Mouse (Mus musculus) adipose tissue, adult 10 weeks (tissue): ENCODE results near the gene Wfdc8. TPM values are rescaled to one million over a fixed set of nuclear protein-coding genes. Genes with fewer than 3 reads are reported as not detected.

Experiments
- polyA plus RNA-seq: library from polyadenylated mRNA; stranded (reverse); fragments of 350-450 nt; fragmentation: Illumina TruSeq; extraction: RNeasy Lipid Tissue Mini Kit (QIAGEN cat#74804); gene quantifications from one replicate; pipeline ENCODE4 v1.2.3, GENCODE M21; 2014; ENCODE audit warnings: low read depth, low replicate concordance

Gene Wfdc8
- polyA plus RNA-seq = 244 TPM

DNA sequence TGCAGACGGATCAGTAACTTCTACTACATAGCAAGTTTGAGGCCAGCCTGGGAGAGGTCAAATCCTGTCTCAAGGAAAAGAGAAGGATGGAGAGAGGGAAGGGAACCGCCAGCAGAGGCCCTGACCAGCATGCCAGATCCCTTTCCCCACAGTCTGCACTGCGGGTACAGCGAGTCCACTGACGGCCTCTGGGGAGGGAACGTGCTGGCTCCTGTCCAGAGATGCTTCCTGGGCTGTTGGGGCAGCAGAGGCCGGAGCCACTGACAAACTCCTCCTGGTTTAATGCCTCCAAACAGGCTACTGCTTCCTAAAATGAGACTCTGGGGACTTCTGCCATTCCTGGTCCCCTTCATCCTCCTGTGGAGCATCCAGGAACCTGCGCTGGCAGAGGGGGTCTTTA is at the start of gene Wfdc8, which contains the start of gene Wfdc6b:
TSS of gene Wfdc8 (minus strand) at position 156 of the 400 bp plus-strand sequence.
TSS of gene Wfdc6b (plus strand) at position 52 of the 400 bp plus-strand sequence.

DNA sequence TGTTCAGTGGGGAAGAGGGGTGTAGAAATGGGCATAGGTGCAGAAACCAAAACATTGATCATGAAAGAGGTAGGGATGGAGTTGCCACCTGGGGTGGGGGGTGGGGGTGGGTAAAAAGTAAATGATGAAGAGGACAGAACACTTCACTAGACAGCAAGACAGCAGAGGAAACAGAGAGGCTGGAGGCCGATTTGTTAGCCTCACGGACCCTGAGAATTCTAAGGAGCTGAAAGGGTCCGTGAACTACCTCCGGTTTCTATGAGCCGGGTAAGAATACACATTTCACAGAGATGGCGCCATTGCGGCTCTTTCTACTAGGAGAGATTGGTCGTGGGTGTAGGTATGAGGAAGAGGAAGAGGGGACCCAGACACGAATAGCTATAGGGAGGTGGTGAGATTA is 43.1 kb upstream of the Wfdc8 start, which contains the start of gene Wfdc9:
TSS of gene Wfdc9 (minus strand) at position 101 of the 400 bp plus-strand sequence.

DNA sequence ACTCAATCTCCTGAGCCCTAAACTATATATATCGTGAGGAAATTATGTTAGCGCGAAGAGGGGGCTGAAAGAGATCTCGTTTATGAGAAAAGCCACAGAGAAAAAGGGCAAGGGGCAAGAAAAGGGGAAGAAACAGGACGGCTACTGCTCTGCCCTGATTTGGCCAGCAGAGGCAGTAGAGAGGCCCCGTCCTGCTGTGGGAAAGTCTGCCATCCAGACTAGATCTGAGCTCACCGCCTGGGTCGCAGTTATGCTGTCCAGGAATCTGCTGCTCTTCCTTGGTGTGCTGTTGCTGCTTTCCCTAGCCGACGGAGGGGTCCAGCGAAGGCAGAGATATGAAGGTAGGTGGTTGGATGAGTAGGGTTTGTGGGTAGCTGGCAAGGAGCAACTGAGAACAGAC is 42.4 kb upstream of the Wfdc8 start, which contains the start of gene Wfdc10:
TSS of gene Wfdc10 (plus strand) at position 189 of the 400 bp plus-strand sequence.

DNA sequence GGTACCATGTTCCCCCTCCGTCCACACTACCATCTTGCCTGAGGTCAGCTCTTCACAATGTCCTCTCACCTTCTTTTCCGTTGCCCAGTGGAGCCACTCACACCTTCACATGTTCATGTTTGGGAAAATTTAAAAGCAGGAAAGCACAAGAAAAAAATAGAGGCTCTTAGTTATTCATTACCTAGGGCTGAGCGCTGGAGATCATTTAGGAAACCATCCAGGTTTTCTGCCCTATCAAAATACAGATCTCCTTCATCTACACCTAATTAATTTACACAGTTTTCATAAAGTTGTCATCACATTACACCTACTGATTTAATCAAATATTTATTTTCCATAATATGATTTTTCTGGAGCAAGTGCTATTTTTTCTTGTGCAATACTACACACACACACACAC is 25.3 kb upstream of the Wfdc8 start, which contains the start of gene Wfdc16:
TSS of gene Wfdc16 (minus strand) at position 101 of the 400 bp plus-strand sequence.

DNA sequence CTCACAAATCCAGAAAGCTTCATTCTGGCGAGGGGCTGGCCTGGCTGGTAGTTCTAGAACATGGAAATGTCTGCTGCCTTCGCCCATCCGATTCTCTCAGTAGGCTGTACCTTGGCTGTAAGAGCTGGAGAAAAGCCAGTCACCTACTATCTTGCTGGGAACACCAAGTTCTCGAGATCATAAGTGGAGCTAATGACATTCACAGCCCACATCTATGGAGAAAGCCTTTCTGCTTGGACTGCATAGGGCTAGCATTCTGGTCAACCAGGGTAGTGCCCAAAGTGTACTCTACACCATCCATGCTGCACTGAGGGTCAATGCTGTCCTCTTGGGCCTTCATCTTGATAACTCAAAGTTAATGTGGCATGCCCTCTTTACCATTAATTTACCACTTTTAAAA is 19.9 kb downstream of the Wfdc8 start, which contains the start of gene Eppin:
TSS of gene Eppin (minus strand) at position 101 of the 400 bp plus-strand sequence.

DNA sequence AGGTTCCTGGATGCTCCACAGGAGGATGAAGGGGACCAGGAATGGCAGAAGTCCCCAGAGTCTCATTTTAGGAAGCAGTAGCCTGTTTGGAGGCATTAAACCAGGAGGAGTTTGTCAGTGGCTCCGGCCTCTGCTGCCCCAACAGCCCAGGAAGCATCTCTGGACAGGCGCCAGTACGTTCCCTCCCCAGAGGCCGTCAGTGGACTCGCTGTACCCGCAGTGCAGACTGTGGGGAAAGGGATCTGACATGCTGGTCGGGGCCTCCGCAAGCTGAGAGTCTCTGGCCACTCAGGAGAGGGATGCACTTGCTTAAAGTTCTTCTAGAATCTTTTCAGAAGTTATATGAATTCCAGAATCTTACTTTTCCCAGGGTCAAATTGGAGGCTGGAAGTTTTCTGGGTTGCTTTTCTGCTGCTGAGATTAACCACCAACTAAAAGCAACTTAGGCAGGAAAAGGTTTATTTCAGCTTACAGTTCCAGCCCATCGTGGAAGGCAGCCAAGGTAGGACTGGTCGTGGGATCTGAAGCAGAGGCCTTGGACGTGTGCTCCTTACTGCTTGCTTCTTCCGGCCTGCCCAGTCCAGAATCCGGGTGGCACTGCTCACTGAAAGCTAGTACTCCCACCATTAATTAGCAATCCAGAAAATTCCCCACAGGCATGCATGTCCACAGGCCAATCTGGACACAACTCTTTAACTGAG is 28.3 kb downstream of the Wfdc8 start, which contains the start of gene Wfdc6a:
TSS of gene Wfdc6a (minus strand) at position 423 of the 701 bp plus-strand sequence.

DNA sequence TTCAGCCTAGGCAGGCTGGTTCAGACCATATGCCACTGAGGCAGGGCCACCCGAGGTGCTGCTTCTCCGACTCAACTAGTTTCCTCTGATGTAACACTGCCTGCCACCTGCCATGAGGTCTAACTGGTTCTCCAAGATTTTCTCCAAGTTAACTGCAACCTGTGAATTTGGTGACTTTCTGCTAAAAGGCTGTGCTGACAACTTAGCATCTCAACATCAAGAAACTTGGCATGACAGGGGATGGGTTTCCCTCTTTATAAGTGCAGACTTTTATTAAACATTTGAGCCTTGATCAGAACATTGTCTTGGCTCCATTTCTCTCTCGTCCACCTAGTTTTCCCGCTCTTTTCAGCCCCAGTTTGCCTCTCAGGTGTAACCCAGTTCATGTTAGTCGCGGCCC is 40.1 kb downstream of the Wfdc8 start, which contains the start of gene Spint3:
TSS of gene Spint3 (minus strand) at position 101 of the 400 bp plus-strand sequence.

DNA sequence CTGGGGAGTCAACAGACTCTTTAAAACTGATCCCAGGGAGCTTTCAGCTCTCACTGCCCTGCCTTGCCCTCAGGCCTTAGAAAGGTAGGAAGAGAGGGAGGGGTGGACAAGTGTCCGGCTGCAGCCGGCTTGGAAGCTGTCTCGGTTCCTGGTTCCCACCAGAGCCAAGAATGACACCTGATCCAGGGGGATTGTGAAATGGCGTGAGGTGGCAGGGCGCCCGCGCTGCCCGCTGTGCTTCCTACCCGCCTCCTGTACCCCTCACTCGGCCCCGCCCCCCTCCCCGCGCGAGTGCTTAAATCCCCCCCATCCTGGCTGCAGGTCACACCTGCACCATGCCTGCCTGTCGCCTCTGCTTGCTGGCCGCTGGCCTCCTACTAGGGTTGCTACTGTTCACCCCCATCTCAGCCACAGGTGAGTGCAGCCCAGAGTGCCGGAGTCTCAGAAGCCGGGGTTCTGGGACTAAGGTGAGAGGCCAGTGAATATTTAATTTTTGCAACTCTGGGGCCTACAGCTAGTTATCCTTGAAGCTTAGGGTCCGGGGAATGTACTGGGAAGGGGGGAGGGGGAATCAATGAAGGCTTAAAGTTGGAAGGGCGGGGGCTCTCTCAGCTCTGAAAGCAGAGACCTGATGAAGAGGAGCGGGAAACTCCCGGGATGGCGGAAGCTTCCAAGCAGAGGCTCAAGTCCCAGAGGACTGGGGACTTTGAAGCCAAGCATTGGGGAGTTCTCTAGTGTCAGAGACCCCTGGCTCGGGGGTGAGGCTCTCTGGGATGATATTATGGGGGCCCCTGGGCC is 50.8 kb downstream of the Wfdc8 start, which contains the start of gene Wfdc2:
TSS of gene Wfdc2 (plus strand) at position 23 of the 798 bp plus-strand sequence.

Other genes starting within 250 kb of the Wfdc8 start
- 110 TPM for gene Slpi, start 224.5 kb downstream of the Wfdc8 start, polyA plus RNA-seq
- not detected for gene Rbpjl, start 210.5 kb downstream of the Wfdc8 start, polyA plus RNA-seq
- 1.1 TPM for gene Matn4, start 208.5 kb downstream of the Wfdc8 start, polyA plus RNA-seq
- gene Sdc4, start 169.7 kb downstream of the Wfdc8 start, polyA plus RNA-seq = 26.4 TPM
- 31.9 TPM for gene Sys1, start 156.7 kb downstream of the Wfdc8 start, polyA plus RNA-seq
- not detected for gene Gm20458, start 152.7 kb downstream of the Wfdc8 start, polyA plus RNA-seq
- gene Trp53tg5, start 139.9 kb downstream of the Wfdc8 start, polyA plus RNA-seq = 2.1 TPM
- gene Dbndd2, start 127.5 kb downstream of the Wfdc8 start, polyA plus RNA-seq = 18.9 TPM
- 74.8 TPM for gene Pigt, start 116.1 kb downstream of the Wfdc8 start, polyA plus RNA-seq
- gene Wfdc2, start 51.2 kb downstream of the Wfdc8 start, polyA plus RNA-seq = 15.2 TPM
- 240 TPM for gene Spint3, start 40.2 kb downstream of the Wfdc8 start, polyA plus RNA-seq
- 118 TPM for gene Wfdc6a, start 28.2 kb downstream of the Wfdc8 start, polyA plus RNA-seq
- 285 TPM for gene Eppin, start 20.0 kb downstream of the Wfdc8 start, polyA plus RNA-seq
- gene Wfdc6b, start 104 bp downstream of the Wfdc8 start, polyA plus RNA-seq = 215 TPM
- 298 TPM for gene Wfdc16, start 25.2 kb upstream of the Wfdc8 start, polyA plus RNA-seq
- 2,863 TPM for gene Wfdc10, start 42.4 kb upstream of the Wfdc8 start, polyA plus RNA-seq
- gene Wfdc9, start 43.0 kb upstream of the Wfdc8 start, polyA plus RNA-seq = 297 TPM
- gene Wfdc11, start 60.5 kb upstream of the Wfdc8 start, polyA plus RNA-seq = 41.2 TPM
- gene Wfdc13, start 71.5 kb upstream of the Wfdc8 start, polyA plus RNA-seq = 775 TPM
- gene Spint4, start 84.9 kb upstream of the Wfdc8 start, polyA plus RNA-seq = 1,086 TPM
- 379 TPM for gene Spint5, start 101.7 kb upstream of the Wfdc8 start, polyA plus RNA-seq
- 12.2 TPM for gene Wfdc3, start 132.3 kb upstream of the Wfdc8 start, polyA plus RNA-seq
- gene Dnttip1, start 132.4 kb upstream of the Wfdc8 start, polyA plus RNA-seq = 26.0 TPM
- gene Ube2c, start 156.3 kb upstream of the Wfdc8 start, polyA plus RNA-seq = 5.0 TPM
- 1.0 TPM for gene Tnnc2, start 166.3 kb upstream of the Wfdc8 start, polyA plus RNA-seq
- 18.3 TPM for gene Snx21, start 172.2 kb upstream of the Wfdc8 start, polyA plus RNA-seq
- gene Acot8, start 191.3 kb upstream of the Wfdc8 start, polyA plus RNA-seq = 19.6 TPM
- 4.2 TPM for gene Zswim3, start 191.5 kb upstream of the Wfdc8 start, polyA plus RNA-seq
- gene Zswim1, start 209.1 kb upstream of the Wfdc8 start, polyA plus RNA-seq = 8.6 TPM
- 1.6 TPM for gene Spata25, start 214.9 kb upstream of the Wfdc8 start, polyA plus RNA-seq
- gene Ctsa, start 219.2 kb upstream of the Wfdc8 start, polyA plus RNA-seq = 142 TPM
- 3.0 TPM for gene Neurl2, start 219.8 kb upstream of the Wfdc8 start, polyA plus RNA-seq
- gene Pltp, start 244.1 kb upstream of the Wfdc8 start, polyA plus RNA-seq = 169 TPM